Mouse (Mus musculus): ENCODE measurements around the gene Gabra4. TPM values are rescaled to one million over a fixed set of nuclear protein-coding genes. Genes with fewer than 3 reads are reported as not detected.

Gabra4 gene
- polyA plus RNA-seq, 1 experiment = 10.8 TPM

GRCm38 (mm10) chr5:71654056-71654455, 4.1 kb downstream of the Gabra4 start:
- H3K4me3 ChIP-seq (replicated peaks; ENCODE audit: insufficient read depth, low read depth, low read length) = no peak overlapping the region
- TF ChIP-seq CTCF (IDR thresholded peaks at IDR 0.05; ENCODE audit: borderline replicate concordance, insufficient read depth, low read depth, low read length) (no peak), POLR2A (IDR thresholded peaks at IDR 0.05; ENCODE audit: borderline replicate concordance, insufficient read depth, low read length) (no peak)

DNA sequence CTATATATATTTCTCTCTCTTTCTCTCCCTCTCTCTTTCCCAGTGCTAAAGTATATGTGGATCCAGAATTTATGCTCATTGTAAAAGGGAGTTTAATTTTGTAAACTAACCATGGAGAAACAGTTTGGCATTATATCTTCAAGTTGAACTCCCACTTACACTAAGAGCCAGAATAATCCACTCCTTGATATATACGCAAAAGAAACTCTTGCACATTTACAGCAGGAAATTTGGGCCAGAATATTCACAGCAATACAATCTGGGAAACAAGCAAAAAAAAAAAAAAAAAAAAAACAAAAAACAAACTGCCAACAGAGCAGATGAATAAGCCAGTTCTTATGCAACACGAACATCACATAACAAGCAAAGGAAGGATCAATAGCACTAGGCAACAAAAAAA, 10.0 kb downstream of the Gabra4 start:
- 88% methylated on average over 2 of the region's 2 CpGs for WGBS
- no peak for DNase-seq
- H3K27ac ChIP-seq (ENCODE audit: insufficient read depth, low read length) = no peak overlapping the region

More at GRCm38 (mm10) chr5:71654056-71654455, 4.1 kb downstream of the Gabra4 start:
- DNase-seq = no peak
- H3K27ac ChIP-seq (ENCODE audit: insufficient read depth, low read length) = no peak overlapping the region
- H3K27me3 ChIP-seq (ENCODE audit: control insufficient read depth, insufficient read depth, low read length) = no peaks in the 10 kb centered on the region
- WGBS = 87% methylated on average over 5 of the region's 5 CpGs
- H3K4me1 ChIP-seq (ENCODE audit: control insufficient read depth, insufficient read depth, low read length) = no peaks in the 10 kb centered on the region

GRCm38 (mm10) chr5:71639804-71640203, 18.3 kb downstream of the Gabra4 start:
- Histone ChIP-seq H3K4me1 (ENCODE audit: control insufficient read depth, insufficient read depth, low read length) (no peaks in the 10 kb centered on the region), H3K4me3 (replicated peaks; ENCODE audit: insufficient read depth, low read depth, low read length) (no peak overlapping the region), H3K27ac (ENCODE audit: insufficient read depth, low read length) (no peak overlapping the region), H3K27me3 (ENCODE audit: control insufficient read depth, insufficient read depth, low read length) (no peaks in the 10 kb centered on the region)
- 83% methylated on average over 10 of the region's 10 CpGs for WGBS
- no peak for DNase-seq
- TF ChIP-seq CTCF (IDR thresholded peaks at IDR 0.05; ENCODE audit: borderline replicate concordance, insufficient read depth, low read depth, low read length) (no peak), POLR2A (IDR thresholded peaks at IDR 0.05; ENCODE audit: borderline replicate concordance, insufficient read depth, low read length) (no peak)

More for the DNA sequence above, 10.0 kb downstream of the Gabra4 start:
- TF ChIP-seq POLR2A (IDR thresholded peaks at IDR 0.05; ENCODE audit: borderline replicate concordance, insufficient read depth, low read length) = no peak
- TF ChIP-seq CTCF (IDR thresholded peaks at IDR 0.05; ENCODE audit: borderline replicate concordance, insufficient read depth, low read depth, low read length) = no peak
- H3K4me1 ChIP-seq (ENCODE audit: control insufficient read depth, insufficient read depth, low read length) = no peaks in the 10 kb centered on the region
- H3K27me3 ChIP-seq (ENCODE audit: control insufficient read depth, insufficient read depth, low read length) = no peaks in the 10 kb centered on the region
- H3K4me3 ChIP-seq (replicated peaks; ENCODE audit: insufficient read depth, low read depth, low read length) = no peak overlapping the region

- DNase-seq = no peak
- no peak overlapping the region for H3K4me3 ChIP-seq (replicated peaks; ENCODE audit: insufficient read depth, low read depth, low read length)
- no peak overlapping the region for H3K27ac ChIP-seq (ENCODE audit: insufficient read depth, low read length)
- H3K4me1 ChIP-seq (ENCODE audit: control insufficient read depth, insufficient read depth, low read length) = no peaks in the 10 kb centered on the region
- WGBS = 59% methylated on average over 3 of the region's 3 CpGs
- H3K27me3 ChIP-seq (ENCODE audit: control insufficient read depth, insufficient read depth, low read length) = no peaks in the 10 kb centered on the region
- TF ChIP-seq CTCF (IDR thresholded peaks at IDR 0.05; ENCODE audit: borderline replicate concordance, insufficient read depth, low read depth, low read length) = no peak
- TF ChIP-seq POLR2A (IDR thresholded peaks at IDR 0.05; ENCODE audit: borderline replicate concordance, insufficient read depth, low read length) = no peak
Observed at GRCm38 (mm10) chr5:71627820-71628219, 30.3 kb downstream of the Gabra4 start.

GRCm38 (mm10) chr5:71616734-71617133, 41.4 kb downstream of the Gabra4 start:
- DNase-seq = no peak
- no peaks in the 10 kb centered on the region for H3K4me1 ChIP-seq (ENCODE audit: control insufficient read depth, insufficient read depth, low read length)
- H3K4me3 ChIP-seq (replicated peaks; ENCODE audit: insufficient read depth, low read depth, low read length) = no peak overlapping the region
- H3K27ac ChIP-seq (ENCODE audit: insufficient read depth, low read length) = no peak overlapping the region
- no peak for TF ChIP-seq POLR2A (IDR thresholded peaks at IDR 0.05; ENCODE audit: borderline replicate concordance, insufficient read depth, low read length)
- no peak for TF ChIP-seq CTCF (IDR thresholded peaks at IDR 0.05; ENCODE audit: borderline replicate concordance, insufficient read depth, low read depth, low read length)
- H3K27me3 ChIP-seq (ENCODE audit: control insufficient read depth, insufficient read depth, low read length) = no peaks in the 10 kb centered on the region
- 75% methylated on average over 4 of the region's 4 CpGs for WGBS

DNA sequence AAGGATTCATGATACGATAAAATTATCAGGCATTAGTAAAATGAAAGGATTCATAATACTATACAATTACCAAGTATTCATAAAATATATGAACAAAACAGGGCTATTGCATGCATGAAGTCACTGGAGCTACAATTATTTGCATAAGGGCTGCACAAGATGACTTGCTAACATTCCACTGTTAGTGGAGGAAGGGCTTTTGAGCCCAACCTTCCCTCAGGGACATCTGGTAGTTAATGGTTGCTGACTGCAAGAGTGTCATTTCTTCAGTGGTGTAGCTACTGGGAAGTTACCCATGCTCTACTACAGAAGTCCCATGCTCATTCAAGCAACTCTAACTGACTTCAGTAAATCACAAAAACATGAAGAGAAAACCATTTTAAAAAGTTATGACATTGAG, 43.8 kb downstream of the Gabra4 start:
- H3K4me1 ChIP-seq (ENCODE audit: control insufficient read depth, insufficient read depth, low read length) = no peaks in the 10 kb centered on the region
- no peaks in the 10 kb centered on the region for H3K27me3 ChIP-seq (ENCODE audit: control insufficient read depth, insufficient read depth, low read length)
- TF ChIP-seq CTCF (IDR thresholded peaks at IDR 0.05; ENCODE audit: borderline replicate concordance, insufficient read depth, low read depth, low read length) = no peak
- TF ChIP-seq POLR2A (IDR thresholded peaks at IDR 0.05; ENCODE audit: borderline replicate concordance, insufficient read depth, low read length) = no peak
- 98% methylated on average over 1 of the region's 1 CpGs for WGBS
- no peak for DNase-seq
- H3K27ac ChIP-seq (ENCODE audit: insufficient read depth, low read length) = no peak overlapping the region
- no peak overlapping the region for H3K4me3 ChIP-seq (replicated peaks; ENCODE audit: insufficient read depth, low read depth, low read length)

DNA sequence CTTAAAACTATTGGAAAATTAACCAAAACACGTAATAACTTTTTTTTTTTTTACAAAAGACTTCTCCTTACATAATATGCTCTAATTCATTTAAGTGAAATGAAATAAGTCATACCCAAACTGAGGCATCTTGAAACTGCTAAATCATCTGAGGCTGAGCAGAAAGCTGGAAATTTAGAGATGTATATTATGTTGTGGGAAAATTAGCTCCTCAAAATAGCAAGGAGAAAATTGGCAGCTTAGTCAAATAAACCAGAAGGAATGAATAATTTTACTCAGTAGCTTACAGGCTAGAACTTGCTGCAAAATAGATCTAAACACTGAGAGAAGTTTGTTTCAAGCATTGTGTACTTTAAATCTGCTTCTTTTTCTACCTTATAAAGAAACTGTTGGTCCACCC, 49.4 kb downstream of the Gabra4 start:
- no peaks in the 10 kb centered on the region for H3K27me3 ChIP-seq (ENCODE audit: control insufficient read depth, insufficient read depth, low read length)
- H3K27ac ChIP-seq (ENCODE audit: insufficient read depth, low read length) = no peak overlapping the region
- 85% methylated on average over 1 of the region's 1 CpGs for WGBS
- TF ChIP-seq POLR2A (IDR thresholded peaks at IDR 0.05; ENCODE audit: borderline replicate concordance, insufficient read depth, low read length) (no peak), CTCF (IDR thresholded peaks at IDR 0.05; ENCODE audit: borderline replicate concordance, insufficient read depth, low read depth, low read length) (no peak)
- H3K4me1 ChIP-seq (ENCODE audit: control insufficient read depth, insufficient read depth, low read length) = no peaks in the 10 kb centered on the region
- DNase-seq = no peak
- no peak overlapping the region for H3K4me3 ChIP-seq (replicated peaks; ENCODE audit: insufficient read depth, low read depth, low read length)

- H3K27ac ChIP-seq (ENCODE audit: insufficient read depth, low read length) = no peak overlapping the region
- H3K4me3 ChIP-seq (replicated peaks; ENCODE audit: insufficient read depth, low read depth, low read length) = no peak overlapping the region
- WGBS = 51% methylated on average over 4 of the region's 4 CpGs
- TF ChIP-seq POLR2A (IDR thresholded peaks at IDR 0.05; ENCODE audit: borderline replicate concordance, insufficient read depth, low read length) (no peak), CTCF (IDR thresholded peaks at IDR 0.05; ENCODE audit: borderline replicate concordance, insufficient read depth, low read depth, low read length) (no peak)
- H3K4me1 ChIP-seq (ENCODE audit: control insufficient read depth, insufficient read depth, low read length) = no peaks in the 10 kb centered on the region
- H3K27me3 ChIP-seq (ENCODE audit: control insufficient read depth, insufficient read depth, low read length) = no peaks in the 10 kb centered on the region
- DNase-seq = no peak
Observed at GRCm38 (mm10) chr5:71606907-71607306, 51.2 kb downstream of the Gabra4 start.
